Mouse (Mus musculus) small intestine, adult 2 months (tissue): ENCODE measurements around the gene Fancd2. TPM values are rescaled to one million over a fixed set of nuclear protein-coding genes. Genes with fewer than 3 reads are reported as not detected.

Experiments used
- H3K27ac ChIP-seq: fragments of 200-500 bp; 2 replicates; pipeline ENCODE4 v1.5.1; 2012; ENCODE audit warnings: low read depth, low read length, control low read depth, inconsistent platforms; ENCODE audit not compliant: insufficient read depth
- H3K27me3 ChIP-seq: fragments of 200-500 bp; 2 replicates; pipeline ENCODE4 v1.6.1; 2012; ENCODE audit warnings: mild to moderate bottlenecking, moderate library complexity, low read length, inconsistent platforms; ENCODE audit not compliant: control insufficient read depth, insufficient read depth
- H3K36me3 ChIP-seq: fragments of 200-500 bp; 2 replicates; pipeline ENCODE4 v1.6.1; 2012; ENCODE audit warnings: mild to moderate bottlenecking, low read length, control low read depth, inconsistent platforms; ENCODE audit not compliant: control insufficient read depth, insufficient read depth
- H3K4me1 ChIP-seq: fragments of 200-500 bp; 2 replicates; pipeline ENCODE4 v1.6.1; 2012; ENCODE audit warnings: low read length, inconsistent platforms, mixed read lengths; ENCODE audit not compliant: control insufficient read depth, insufficient read depth, insufficient read length
- H3K4me3 ChIP-seq: fragments of 200-500 bp; 2 replicates; pipeline ENCODE4 v1.5.1; 2012; ENCODE audit warnings: low read depth, mild to moderate bottlenecking, control low read depth, inconsistent platforms, low read length, moderate library complexity
- CTCF ChIP-seq: fragments of 200-500 bp; IDR thresholded peaks from 2 replicates; pipeline ENCODE4 v1.5.1; 2012; ENCODE audit warnings: low read depth, mild to moderate bottlenecking, control low read depth, inconsistent platforms, low read length, moderate library complexity, mixed read lengths; ENCODE audit not compliant: insufficient replicate concordance, insufficient read length; ENCODE audit errors: extremely low read depth
- POLR2A ChIP-seq: fragments of 200-500 bp; IDR thresholded peaks from 2 replicates; pipeline ENCODE4 v1.6.1; 2012; ENCODE audit warnings: low read depth, mild to moderate bottlenecking, control low read depth, inconsistent platforms, low read length, moderate library complexity
- WGBS: fragments of 180-500 bp; shearing (Covaris S2); methylation state at CpG from one replicate; pipeline ENCODE4 v1.1.7; 2018; 5-methylcytosine and 5-hydroxymethylcytosine counted together
- polyA plus RNA-seq: library from polyadenylated mRNA; depleted of rRNA; stranded (reverse); fragments of >200 nt; gene quantifications from 2 replicates; pipeline ENCODE4 v1.2.3, GENCODE M21; 2012

Fancd2 gene
- polyA plus RNA-seq, 1 experiment: 0.93 TPM

GRCm38 (mm10) chr6:113624989-113625770 is 93.7 kb downstream of the Fancd2 start:
- Histone ChIP-seq H3K36me3 (peaks cover 22% of the 10 kb centered on the region), H3K27ac (no peak overlapping the region), H3K27me3 (no peaks in the 10 kb centered on the region), H3K4me1 (peaks cover 8% of the 10 kb centered on the region; the same call in 1 of the 2 replicates), H3K4me3 (peak overlapping the region; percentile 81)
- TF ChIP-seq CTCF (no peak), POLR2A (no peak)
- 29% methylated on average over 5 of the region's 5 CpGs for WGBS

GRCm38 (mm10) chr6:113630322-113630721 is 98.8 kb downstream of the Fancd2 start:
- H3K36me3 ChIP-seq: peaks cover 44% of the 10 kb centered on the region
- 71% methylated on average over 5 of the region's 5 CpGs for WGBS
- no peak overlapping the region for H3K4me3 ChIP-seq
- TF ChIP-seq CTCF: no peak
- no peak overlapping the region for H3K27ac ChIP-seq
- no peaks in the 10 kb centered on the region; the same call in 1 of the 2 replicates for H3K4me1 ChIP-seq
- H3K27me3 ChIP-seq: no peaks in the 10 kb centered on the region

- Histone ChIP-seq H3K4me3 (no peak overlapping the region), H3K4me1 (no peaks in the 10 kb centered on the region; the same call in 1 of the 2 replicates), H3K36me3 (peaks cover 42% of the 10 kb centered on the region), H3K27ac (no peak overlapping the region), H3K27me3 (no peaks in the 10 kb centered on the region)
- 83% methylated on average over 4 of the region's 4 CpGs for WGBS
- no peak for TF ChIP-seq POLR2A
- TF ChIP-seq CTCF: no peak
These were observed 101.4 kb downstream of the Fancd2 start for GRCm38 (mm10) chr6:113632863-113633262.

- peaks cover 13% of the 10 kb centered on the region; the same call in 1 of the 2 replicates for H3K4me1 ChIP-seq
- 3% methylated on average over 37 of the region's 37 CpGs for WGBS
- peak within 1 kb of the TSS; percentile 93 for H3K4me3 ChIP-seq
- peaks cover 7% of the 10 kb centered on the region for H3K36me3 ChIP-seq
- H3K27me3 ChIP-seq: no peaks in the 10 kb centered on the region
- H3K27ac ChIP-seq: peak within 1 kb of the TSS; percentile 86
- TF ChIP-seq POLR2A (peak; percentile 95), CTCF (peak; percentile 98)
These were observed 107.0 kb downstream of the Fancd2 start, which contains the start of gene Irak2 for GRCm38 (mm10) chr6:113638302-113639040. TSS of gene Irak2 (plus strand) at chr6:113638467.

GRCm38 (mm10) chr6:113639201-113639600 is 107.7 kb downstream of the Fancd2 start:
- peak overlapping the region; percentile 53; the same call in 1 of the 2 replicates for H3K4me3 ChIP-seq
- TF ChIP-seq POLR2A (no peak), CTCF (no peak)
- peak overlapping the region; percentile 85 for H3K27ac ChIP-seq
- peaks cover 7% of the 10 kb centered on the region for H3K36me3 ChIP-seq
- no peaks in the 10 kb centered on the region for H3K27me3 ChIP-seq
- 31% methylated on average over 4 of the region's 4 CpGs for WGBS
- H3K4me1 ChIP-seq: peaks cover 16% of the 10 kb centered on the region; the same call in 1 of the 2 replicates

- TF ChIP-seq CTCF: no peak
- TF ChIP-seq POLR2A: no peak
- H3K27me3 ChIP-seq: no peaks in the 10 kb centered on the region
- WGBS: 79% methylated on average over 8 of the region's 8 CpGs
- peaks cover 20% of the 10 kb centered on the region for H3K36me3 ChIP-seq
- H3K4me3 ChIP-seq: no peak overlapping the region
- H3K27ac ChIP-seq: peak overlapping the region; percentile 41; the same call in 1 of the 2 replicates
- peaks cover 25% of the 10 kb centered on the region; the same call in 1 of the 2 replicates for H3K4me1 ChIP-seq
These were observed 111.1 kb downstream of the Fancd2 start for GRCm38 (mm10) chr6:113642605-113643004.

- 68% methylated on average over 4 of the region's 4 CpGs for WGBS
- TF ChIP-seq POLR2A: no peak
- no peak for TF ChIP-seq CTCF
- Histone ChIP-seq H3K4me3 (no peak overlapping the region), H3K27ac (peak overlapping the region; percentile 41; the same call in 1 of the 2 replicates), H3K4me1 (peaks cover 25% of the 10 kb centered on the region; the same call in 1 of the 2 replicates), H3K27me3 (no peaks in the 10 kb centered on the region), H3K36me3 (peaks cover 23% of the 10 kb centered on the region)
These were observed 111.5 kb downstream of the Fancd2 start for GRCm38 (mm10) chr6:113643021-113643420.
